Mouse (Mus musculus): ENCODE results near the gene Ssc4d. TPM values are rescaled to one million over a fixed set of nuclear protein-coding genes. Genes with fewer than 3 reads are reported as not detected.
A peak's percentile ranks its signal among the peaks of the same experiment; 100 is the strongest.

The Ssc4d gene
- polyA plus RNA-seq, 1 experiment = 0.62 TPM

GRCm38 (mm10) chr5:135979381-135979780 lies 5.0 kb upstream of the Ssc4d start:
- no peak overlapping the region for H3K4me3 ChIP-seq (ENCODE audit: control insufficient read depth, low read depth, low read length)
- H3K27me3 ChIP-seq (ENCODE audit: control insufficient read depth, insufficient read depth, low read length) = no peaks in the 10 kb centered on the region
- H3K36me3 ChIP-seq (ENCODE audit: control insufficient read depth, insufficient read depth, low read length) = no peaks in the 10 kb centered on the region
- no peak for TF ChIP-seq POLR2A (IDR thresholded peaks at IDR 0.05; ENCODE audit: control insufficient read depth, low read depth, low read length)
- no peak for TF ChIP-seq CTCF (IDR thresholded peaks at IDR 0.05; ENCODE audit: control insufficient read depth, insufficient read depth, insufficient replicate concordance, low read depth, low read length)
- H3K4me1 ChIP-seq (ENCODE audit: control insufficient read depth, insufficient read depth, low read length) = peaks cover 8% of the 10 kb centered on the region
- H3K27ac ChIP-seq (ENCODE audit: control insufficient read depth, insufficient read depth, low read depth, low read length) = no peak overlapping the region

- H3K4me3 ChIP-seq (ENCODE audit: control insufficient read depth, low read depth, low read length) = no peak overlapping the region
- no peak for TF ChIP-seq CTCF (IDR thresholded peaks at IDR 0.05; ENCODE audit: control insufficient read depth, insufficient read depth, insufficient replicate concordance, low read depth, low read length)
- no peak for TF ChIP-seq POLR2A (IDR thresholded peaks at IDR 0.05; ENCODE audit: control insufficient read depth, low read depth, low read length)
- no peak overlapping the region for H3K27ac ChIP-seq (ENCODE audit: control insufficient read depth, insufficient read depth, low read depth, low read length)
- no peaks in the 10 kb centered on the region for H3K27me3 ChIP-seq (ENCODE audit: control insufficient read depth, insufficient read depth, low read length)
- H3K4me1 ChIP-seq (ENCODE audit: control insufficient read depth, insufficient read depth, low read length) = peaks cover 11% of the 10 kb centered on the region
- H3K36me3 ChIP-seq (ENCODE audit: control insufficient read depth, insufficient read depth, low read length) = no peaks in the 10 kb centered on the region
Measured at GRCm38 (mm10) chr5:135975893-135976668, 1.8 kb upstream of the Ssc4d start.

GRCm38 (mm10) chr5:135971876-135972275 lies 2.5 kb downstream of the Ssc4d start:
- no peaks in the 10 kb centered on the region for H3K27me3 ChIP-seq (ENCODE audit: control insufficient read depth, insufficient read depth, low read length)
- H3K4me1 ChIP-seq (ENCODE audit: control insufficient read depth, insufficient read depth, low read length) = peaks cover 6% of the 10 kb centered on the region
- no peak overlapping the region for H3K27ac ChIP-seq (ENCODE audit: control insufficient read depth, insufficient read depth, low read depth, low read length)
- no peaks in the 10 kb centered on the region for H3K36me3 ChIP-seq (ENCODE audit: control insufficient read depth, insufficient read depth, low read length)
- no peak for TF ChIP-seq CTCF (IDR thresholded peaks at IDR 0.05; ENCODE audit: control insufficient read depth, insufficient read depth, insufficient replicate concordance, low read depth, low read length)
- no peak for TF ChIP-seq POLR2A (IDR thresholded peaks at IDR 0.05; ENCODE audit: control insufficient read depth, low read depth, low read length)
- no peak overlapping the region for H3K4me3 ChIP-seq (ENCODE audit: control insufficient read depth, low read depth, low read length)

GRCm38 (mm10) chr5:135970247-135970646 lies 4.1 kb downstream of the Ssc4d start:
- Histone ChIP-seq H3K27me3 (ENCODE audit: control insufficient read depth, insufficient read depth, low read length) (no peaks in the 10 kb centered on the region), H3K4me3 (ENCODE audit: control insufficient read depth, low read depth, low read length) (no peak overlapping the region), H3K36me3 (ENCODE audit: control insufficient read depth, insufficient read depth, low read length) (no peaks in the 10 kb centered on the region), H3K4me1 (ENCODE audit: control insufficient read depth, insufficient read depth, low read length) (peaks cover 10% of the 10 kb centered on the region), H3K27ac (ENCODE audit: control insufficient read depth, insufficient read depth, low read depth, low read length) (no peak overlapping the region)
- no peak for TF ChIP-seq CTCF (IDR thresholded peaks at IDR 0.05; ENCODE audit: control insufficient read depth, insufficient read depth, insufficient replicate concordance, low read depth, low read length)

GRCm38 (mm10) chr5:135968781-135969180 lies 5.5 kb downstream of the Ssc4d start:
- H3K27ac ChIP-seq (ENCODE audit: control insufficient read depth, insufficient read depth, low read depth, low read length) = no peak overlapping the region
- TF ChIP-seq CTCF (IDR thresholded peaks at IDR 0.05; ENCODE audit: control insufficient read depth, insufficient read depth, insufficient replicate concordance, low read depth, low read length) (no peak; the same call in 1 of the 2 replicates), POLR2A (IDR thresholded peaks at IDR 0.05; ENCODE audit: control insufficient read depth, low read depth, low read length) (no peak)
- no peaks in the 10 kb centered on the region for H3K36me3 ChIP-seq (ENCODE audit: control insufficient read depth, insufficient read depth, low read length)
- no peak overlapping the region for H3K4me3 ChIP-seq (ENCODE audit: control insufficient read depth, low read depth, low read length)
- H3K4me1 ChIP-seq (ENCODE audit: control insufficient read depth, insufficient read depth, low read length) = peaks cover 10% of the 10 kb centered on the region
- no peaks in the 10 kb centered on the region for H3K27me3 ChIP-seq (ENCODE audit: control insufficient read depth, insufficient read depth, low read length)

- peak; percentile 77 for TF ChIP-seq CTCF (IDR thresholded peaks at IDR 0.05; ENCODE audit: control insufficient read depth, insufficient read depth, insufficient replicate concordance, low read depth, low read length)
- no peak for TF ChIP-seq POLR2A (IDR thresholded peaks at IDR 0.05; ENCODE audit: control insufficient read depth, low read depth, low read length)
- H3K27me3 ChIP-seq (ENCODE audit: control insufficient read depth, insufficient read depth, low read length) = no peaks in the 10 kb centered on the region; the same call in 1 of the 2 replicates
Measured at GRCm38 (mm10) chr5:135966866-135967265, 7.5 kb downstream of the Ssc4d start.

GRCm38 (mm10) chr5:135965501-135965930 lies 8.8 kb downstream of the Ssc4d start:
- Histone ChIP-seq H3K4me3 (ENCODE audit: control insufficient read depth, low read depth, low read length) (no peak overlapping the region), H3K27me3 (ENCODE audit: control insufficient read depth, insufficient read depth, low read length) (no peaks in the 10 kb centered on the region; the same call in 1 of the 2 replicates), H3K36me3 (ENCODE audit: control insufficient read depth, insufficient read depth, low read length) (no peaks in the 10 kb centered on the region), H3K4me1 (ENCODE audit: control insufficient read depth, insufficient read depth, low read length) (peaks cover 16% of the 10 kb centered on the region), H3K27ac (ENCODE audit: control insufficient read depth, insufficient read depth, low read depth, low read length) (no peak overlapping the region)
- TF ChIP-seq CTCF (IDR thresholded peaks at IDR 0.05; ENCODE audit: control insufficient read depth, insufficient read depth, insufficient replicate concordance, low read depth, low read length) (no peak), POLR2A (IDR thresholded peaks at IDR 0.05; ENCODE audit: control insufficient read depth, low read depth, low read length) (no peak)

More at GRCm38 (mm10) chr5:135966866-135967265, 7.5 kb downstream of the Ssc4d start:
- H3K27ac ChIP-seq (ENCODE audit: control insufficient read depth, insufficient read depth, low read depth, low read length) = no peak overlapping the region
- peaks cover 14% of the 10 kb centered on the region for H3K4me1 ChIP-seq (ENCODE audit: control insufficient read depth, insufficient read depth, low read length)
- no peak overlapping the region for H3K4me3 ChIP-seq (ENCODE audit: control insufficient read depth, low read depth, low read length)
- H3K36me3 ChIP-seq (ENCODE audit: control insufficient read depth, insufficient read depth, low read length) = no peaks in the 10 kb centered on the region

All from testis, adult 2 months (tissue).